Mouse (Mus musculus): ENCODE results near the gene Ptprn2.

- TF ChIP-seq CTCF (IDR thresholded peaks at IDR 0.05; ENCODE audit: low read depth, low read length) = no peak
- no peak for TF ChIP-seq POLR2A (IDR thresholded peaks at IDR 0.05; ENCODE audit: insufficient read depth, low read length)
Observed at GRCm38 (mm10) chr12:117200117-117200516, 714.6 kb downstream of the Ptprn2 start.

Measured in ES-Bruce4 (cell line).